Mouse (Mus musculus) MEL (cell line): Measurements from ENCODE around the gene Olfr1303. TPM values are rescaled to one million over a fixed set of nuclear protein-coding genes. Genes with fewer than 3 reads are reported as not detected.

Experiments
- DNase-seq: peaks from one replicate; pipeline ENCODE4 v3.0.0; 2011; ENCODE audit warnings: low read depth, low spot score
- H3K27ac ChIP-seq: 2 replicates; pipeline ENCODE4 v1.5.1; 2012; ENCODE audit warnings: low read depth, mild to moderate bottlenecking, control low read depth, low read length, moderate library complexity; ENCODE audit not compliant: control insufficient read depth
- H3K27me3 ChIP-seq, 2 experiments: fragments of 150-350 bp in 1 of 2; sonication (generic) in 1 of 2; 2 replicates each; pipeline ENCODE4 v1.6.1; 2012; ENCODE audit warnings: low read length in 2 of 2, mild to moderate bottlenecking in 2 of 2, improper control_type of control experiment in 1 of 2, moderate library complexity in 1 of 2; ENCODE audit not compliant: insufficient read depth in 2 of 2, control insufficient read depth in 1 of 2
- H3K36me3 ChIP-seq, 2 experiments: 2 replicates each; pipeline ENCODE4 v1.6.1; 2012 to 2014; ENCODE audit warnings: low read length in 2 of 2, improper control_type of control experiment in 1 of 2, inconsistent platforms in 1 of 2, mild to moderate bottlenecking in 1 of 2; ENCODE audit not compliant: insufficient read depth in 2 of 2, control insufficient read depth in 1 of 2
- H3K4me1 ChIP-seq, 2 experiments: fragments of 150-350 bp in 1 of 2; sonication (generic) in 1 of 2; 2 replicates each; pipeline ENCODE4 v1.6.1; 2012; ENCODE audit warnings: low read length in 2 of 2, improper control_type of control experiment in 1 of 2, mild to moderate bottlenecking in 1 of 2; ENCODE audit not compliant: insufficient read depth in 2 of 2, control insufficient read depth in 1 of 2
- H3K4me3 ChIP-seq, 2 experiments: fragments of 150-350 bp in 1 of 2; sonication (generic) in 1 of 2; 2 replicates each; pipeline ENCODE4 v1.5.1; 2012; ENCODE audit warnings: low read depth in 2 of 2, low read length in 2 of 2, mild to moderate bottlenecking in 2 of 2, moderate library complexity in 2 of 2, control low read depth in 1 of 2, improper control_type of control experiment in 1 of 2; ENCODE audit not compliant: control insufficient read depth in 1 of 2, insufficient read depth in 1 of 2
- H3K79me2 ChIP-seq: 2 replicates; pipeline ENCODE4 v1.6.1; 2012; ENCODE audit warnings: mild to moderate bottlenecking, low read length, moderate library complexity; ENCODE audit not compliant: control insufficient read depth, poor library complexity, insufficient read depth
- H3K9ac ChIP-seq: 2 replicates; pipeline ENCODE4 v1.6.1; 2012; ENCODE audit warnings: low read depth, mild to moderate bottlenecking, control low read depth, low read length, moderate library complexity; ENCODE audit not compliant: control insufficient read depth, poor library complexity, severe bottlenecking
- H3K9me3 ChIP-seq: fragments of 150-350 bp; sonication (generic); replicated peaks from 2 replicates; pipeline ENCODE4 v1.6.1; 2012; ENCODE audit warnings: mild to moderate bottlenecking, low read length, improper control_type of control experiment, moderate library complexity; ENCODE audit not compliant: insufficient read depth
- BHLHE40 ChIP-seq: IDR thresholded peaks from 2 replicates; pipeline ENCODE4 v1.6.1; 2012; ENCODE audit warnings: low read depth, mild to moderate bottlenecking, inconsistent platforms, low read length, improper control_type of control experiment, borderline replicate concordance
- CHD1 ChIP-seq: IDR thresholded peaks from 2 replicates; pipeline ENCODE4 v1.6.1; 2012; ENCODE audit warnings: low read depth, mild to moderate bottlenecking, inconsistent platforms, low read length, improper control_type of control experiment
- E2F4 ChIP-seq: IDR thresholded peaks from 2 replicates; pipeline ENCODE4 v1.6.1; 2011; ENCODE audit warnings: low read depth, low read length, improper control_type of control experiment, borderline replicate concordance
- GABPA ChIP-seq: IDR thresholded peaks from 2 replicates; pipeline ENCODE4 v1.6.1; 2012; ENCODE audit warnings: low read depth, mild to moderate bottlenecking, inconsistent platforms, low read length, improper control_type of control experiment, moderate library complexity
- GATA1 ChIP-seq: IDR thresholded peaks from 2 replicates; pipeline ENCODE4 v1.6.1; 2011; ENCODE audit warnings: low read depth, low read length, improper control_type of control experiment
- HCFC1 ChIP-seq: IDR thresholded peaks from 2 replicates; pipeline ENCODE4 v1.6.1; 2012; ENCODE audit warnings: low read depth, mild to moderate bottlenecking, inconsistent platforms, low read length, improper control_type of control experiment, moderate library complexity
- MAFK ChIP-seq: IDR thresholded peaks from 2 replicates; pipeline ENCODE4 v1.6.1; 2011; ENCODE audit warnings: low read depth, mild to moderate bottlenecking, low read length, improper control_type of control experiment, borderline replicate concordance
- MXI1 ChIP-seq: IDR thresholded peaks from 2 replicates; pipeline ENCODE4 v1.6.1; 2011; ENCODE audit warnings: mild to moderate bottlenecking, low read depth, low read length, improper control_type of control experiment
- MYC ChIP-seq: IDR thresholded peaks from 2 replicates; pipeline ENCODE4 v1.6.1; 2011; ENCODE audit warnings: low read depth, mild to moderate bottlenecking, low read length, improper control_type of control experiment, moderate library complexity
- NRF1 ChIP-seq: IDR thresholded peaks from 2 replicates; pipeline ENCODE4 v1.6.1; 2014; ENCODE audit warnings: low read depth, mild to moderate bottlenecking, inconsistent platforms, low read length, improper control_type of control experiment, moderate library complexity; ENCODE audit not compliant: poor library complexity, insufficient read depth, severe bottlenecking
- SMC3 ChIP-seq: IDR thresholded peaks from 2 replicates; pipeline ENCODE4 v1.6.1; 2011; ENCODE audit warnings: low read depth, low read length, improper control_type of control experiment
- TAL1 ChIP-seq: IDR thresholded peaks from 2 replicates; pipeline ENCODE4 v1.6.1; 2012; ENCODE audit warnings: mild to moderate bottlenecking, inconsistent platforms, low read length, moderate library complexity, mixed read lengths
- TBP ChIP-seq: IDR thresholded peaks from 2 replicates; pipeline ENCODE4 v1.8.0; 2011; ENCODE audit warnings: low read depth, low read length, improper control_type of control experiment
- TCF12 ChIP-seq: IDR thresholded peaks from 2 replicates; pipeline ENCODE4 v1.6.1; 2014; ENCODE audit warnings: low read depth, mild to moderate bottlenecking, inconsistent platforms, low read length, improper control_type of control experiment, moderate library complexity
- polyA plus RNA-seq, 2 experiments: library from polyadenylated mRNA; stranded (reverse) in 1 of 2; unstranded in 1 of 2; fragments of >175 nt in 1 of 2; fragments of >200 nt in 1 of 2; gene quantifications; 2 replicates each; pipeline versions ENCODE4 v1.2.1 to v1.2.4; 2012; ENCODE audit warnings: low replicate concordance in 2 of 2, low read depth in 1 of 2; ENCODE audit not compliant: insufficient read length in 2 of 2, insufficient read depth in 1 of 2, missing spikeins in 1 of 2
- total RNA-seq: library from RNA; depleted of rRNA; stranded (reverse); fragments of 300-350 nt; gene quantifications from 2 replicates; pipeline ENCODE4 v1.2.3, GENCODE M21; 2012; rRNA removed

Gene Olfr1303
- total and polyA plus RNA-seq, 3 experiments: 0.03 TPM; not detected in 2

- Histone ChIP-seq H3K9ac (no peak within 1 kb of the TSS), H3K27me3 (no peaks in the 10 kb centered on the region), H3K4me1 (no peaks in the 10 kb centered on the region), H3K36me3 (no peaks in the 10 kb centered on the region), H3K27ac (no peak within 1 kb of the TSS), H3K9me3 (no peaks in the 10 kb centered on the region), H3K79me2 (no peaks in the 10 kb centered on the region), H3K4me3 (no peak within 1 kb of the TSS)
- TF ChIP-seq CHD1: no peak
- TF ChIP-seq GABPA: no peak
- no peak for TF ChIP-seq MYC
- no peak for TF ChIP-seq GATA1
- TF ChIP-seq SMC3: no peak
- TF ChIP-seq E2F4: no peak
- no peak for TF ChIP-seq MXI1
- TF ChIP-seq TAL1: no peak
- no peak for TF ChIP-seq BHLHE40
- TF ChIP-seq HCFC1: no peak
- no peak for TF ChIP-seq TCF12
- TF ChIP-seq TBP: no peak
- TF ChIP-seq MAFK: no peak
- TF ChIP-seq NRF1: no peak
- no peak for DNase-seq
Measured at GRCm38 (mm10) chr2:111777129-111777528, 43.0 kb downstream of the Olfr1303 start, which contains the start of gene Olfr1302. Gene Olfr1302 (plus strand): TSS chr2:111777429.

Other genes with a start within 250 kb of the Olfr1303 start
- gene Olfr1297, start 193.8 kb downstream of the Olfr1303 start, total RNA-seq: not detected in 2 replicates
- not detected for gene Olfr1297, start 193.8 kb downstream of the Olfr1303 start, polyA plus RNA-seq
- not detected in 2 replicates for gene Olfr1298, start 171.1 kb downstream of the Olfr1303 start, total RNA-seq
- gene Olfr1298, start 171.1 kb downstream of the Olfr1303 start, polyA plus RNA-seq: not detected
- not detected in 2 replicates for gene Olfr1299, start 158.9 kb downstream of the Olfr1303 start, total RNA-seq
- gene Olfr1299, start 158.9 kb downstream of the Olfr1303 start, polyA plus RNA-seq: not detected
- gene Olfr1301, start 69.3 kb downstream of the Olfr1303 start, total RNA-seq: not detected in 2 replicates
- not detected for gene Olfr1301, start 69.3 kb downstream of the Olfr1303 start, polyA plus RNA-seq
- not detected in 2 replicates for gene Olfr1302, start 42.9 kb downstream of the Olfr1303 start, total RNA-seq
- gene Olfr1302, start 42.9 kb downstream of the Olfr1303 start, polyA plus RNA-seq: not detected
- gene Olfr1305, start 56.8 kb upstream of the Olfr1303 start, total RNA-seq: not detected in 2 replicates
- gene Olfr1305, start 56.8 kb upstream of the Olfr1303 start, polyA plus RNA-seq: not detected
- not detected in 2 replicates for gene Olfr1306, start 95.9 kb upstream of the Olfr1303 start, total RNA-seq
- not detected for gene Olfr1306, start 95.9 kb upstream of the Olfr1303 start, polyA plus RNA-seq
- not detected in 2 replicates for gene Olfr1307, start 129.1 kb upstream of the Olfr1303 start, total RNA-seq
- under 1 TPM in 1 of 2 experiments, not detected in 1; under 0.01 TPM for gene Olfr1307, start 129.1 kb upstream of the Olfr1303 start, polyA plus RNA-seq
- not detected in 2 replicates for gene Olfr1308, start 144.6 kb upstream of the Olfr1303 start, total RNA-seq
- not detected for gene Olfr1308, start 144.6 kb upstream of the Olfr1303 start, polyA plus RNA-seq
- not detected in 2 replicates for gene Olfr1309, start 169.9 kb upstream of the Olfr1303 start, total RNA-seq
- not detected for gene Olfr1309, start 169.9 kb upstream of the Olfr1303 start, polyA plus RNA-seq
- not detected in 2 replicates for gene Olfr1310, start 192.4 kb upstream of the Olfr1303 start, total RNA-seq
- not detected for gene Olfr1310, start 192.4 kb upstream of the Olfr1303 start, polyA plus RNA-seq
- gene Olfr1311, start 204.1 kb upstream of the Olfr1303 start, total RNA-seq: not detected in 2 replicates
- not detected for gene Olfr1311, start 204.1 kb upstream of the Olfr1303 start, polyA plus RNA-seq
- not detected in 2 replicates for gene Olfr1312, start 229.9 kb upstream of the Olfr1303 start, total RNA-seq
- gene Olfr1312, start 229.9 kb upstream of the Olfr1303 start, polyA plus RNA-seq: not detected